Mouse (Mus musculus) liver, embryonic 12.5 days (tissue): ENCODE measurements around the gene Svs1. TPM values are rescaled to one million over a fixed set of nuclear protein-coding genes. Genes with fewer than 3 reads are reported as not detected.

ENCODE experiments used
- ATAC-seq: fragments of 200-750 bp; cut with Nextera tagmentation; 2 replicates; pipeline ENCODE4 v1.8.0; 2017; ENCODE audit warnings: moderate number of reproducible peaks, mild to moderate bottlenecking, moderate library complexity
- H3K27ac ChIP-seq: fragments of 300-500 bp; sonication (generic); 2 replicates; pipeline ENCODE4 v1.5.1; 2016; ENCODE audit warnings: mild to moderate bottlenecking
- H3K27me3 ChIP-seq: fragments of 300-500 bp; sonication (generic); replicated peaks from 2 replicates; pipeline ENCODE4 v1.6.1; 2016; ENCODE audit warnings: mild to moderate bottlenecking, moderate library complexity
- H3K36me3 ChIP-seq: fragments of 300-500 bp; sonication (generic); 2 replicates; pipeline ENCODE4 v1.6.1; 2016; ENCODE audit warnings: mild to moderate bottlenecking, moderate library complexity
- H3K4me1 ChIP-seq: fragments of 300-500 bp; sonication (generic); 2 replicates; pipeline ENCODE4 v1.6.1; 2016
- H3K4me2 ChIP-seq: fragments of 300-500 bp; sonication (generic); 2 replicates; pipeline ENCODE4 v1.6.1; 2016; ENCODE audit warnings: mild to moderate bottlenecking, moderate library complexity
- H3K4me3 ChIP-seq: fragments of 300-500 bp; sonication (generic); 2 replicates; pipeline ENCODE4 v1.5.1; 2016; ENCODE audit warnings: mild to moderate bottlenecking, moderate library complexity
- H3K9ac ChIP-seq: fragments of 300-500 bp; sonication (generic); 2 replicates; pipeline ENCODE4 v1.6.1; 2016; ENCODE audit warnings: mild to moderate bottlenecking, moderate library complexity
- H3K9me3 ChIP-seq: fragments of 300-500 bp; sonication (generic); replicated peaks from 2 replicates; pipeline ENCODE4 v1.6.1; 2016; ENCODE audit warnings: mild to moderate bottlenecking, moderate library complexity
- WGBS: fragments of 180-500 bp; shearing (Covaris S2); methylation state at CpG from one replicate; pipeline ENCODE4 v1.1.7; 2016; ENCODE audit not compliant: insufficient replicate concordance; 5-methylcytosine and 5-hydroxymethylcytosine counted together
- polyA plus RNA-seq: library from polyadenylated mRNA; unstranded; fragments of >200 nt; fragmentation: Nextera tagmentation; extraction: Ambion mirVana; gene quantifications from 2 replicates; pipeline ENCODE4 v1.2.1, GENCODE M21; 2016

Svs1 gene
- polyA plus RNA-seq, 1 experiment from 2014 or later, result not detected

GRCm38 (mm10) chr6:49036275-49037267 lies 49.9 kb downstream of the Svs1 start, which contains the start of gene Gpnmb:
Gene Gpnmb (plus strand): TSS chr6:49036546.
- no peak for ATAC-seq
- 19% methylated on average over 28 of the region's 28 CpGs for whole genome bisulfite sequencing
- H3K4me3 ChIP-seq, result no peak within 1 kb of the TSS

GRCm38 (mm10) chr6:49037268-49037662 lies 50.6 kb downstream of the Svs1 start:
- H3K4me2 ChIP-seq, result no peak overlapping the region
- H3K4me1 ChIP-seq, result no peaks in the 10 kb centered on the region
- no peak overlapping the region for H3K9ac ChIP-seq
- no peak overlapping the region for H3K4me3 ChIP-seq
- no peak for ATAC-seq
- H3K27ac ChIP-seq, result no peak overlapping the region
- peaks cover 39% of the 10 kb centered on the region for H3K27me3 ChIP-seq
- no peaks in the 10 kb centered on the region for H3K36me3 ChIP-seq
- H3K9me3 ChIP-seq, result no peaks in the 10 kb centered on the region
- WGBS, result 49% methylated on average over 12 of the region's 12 CpGs

More at GRCm38 (mm10) chr6:49036275-49037267, 49.9 kb downstream of the Svs1 start, which contains the start of gene Gpnmb:
- Histone ChIP-seq H3K27ac (no peak within 1 kb of the TSS), H3K9ac (no peak within 1 kb of the TSS), H3K4me1 (no peaks in the 10 kb centered on the region), H3K4me2 (peak within 1 kb of the TSS; percentile 29), H3K9me3 (no peaks in the 10 kb centered on the region), H3K27me3 (peaks cover 39% of the 10 kb centered on the region), H3K36me3 (no peaks in the 10 kb centered on the region)

- ATAC-seq, result no peak
- Histone ChIP-seq H3K9me3 (no peaks in the 10 kb centered on the region), H3K9ac (no peak overlapping the region), H3K4me1 (no peaks in the 10 kb centered on the region), H3K27me3 (peaks cover 37% of the 10 kb centered on the region), H3K4me2 (peak overlapping the region; percentile 56), H3K4me3 (peak overlapping the region; percentile 42), H3K36me3 (no peaks in the 10 kb centered on the region), H3K27ac (no peak overlapping the region)
- 13% methylated on average over 18 of the region's 18 CpGs for WGBS
Observed at GRCm38 (mm10) chr6:49039470-49040180, 53.0 kb downstream of the Svs1 start.

Other genes starting within 250 kb of the Svs1 start
- gene Gimap1, start 247.8 kb upstream of the Svs1 start, polyA plus RNA-seq, result 10.9 and 11.9 TPM in 2 replicates
- gene Gimap5, start 240.7 kb upstream of the Svs1 start, polyA plus RNA-seq, result 3.0 and 3.7 TPM in 2 replicates
- gene Gimap3, start 216.0 kb upstream of the Svs1 start, polyA plus RNA-seq, result not detected in 2 replicates
- gene Tmem176a, start 145.9 kb upstream of the Svs1 start, polyA plus RNA-seq, result 48.3 and 53.2 TPM in 2 replicates
- 92.9 and 93.2 TPM in 2 replicates for gene Tmem176b, start 145.4 kb upstream of the Svs1 start, polyA plus RNA-seq
- gene Aoc1, start 114.0 kb upstream of the Svs1 start, polyA plus RNA-seq, result not detected in 2 replicates
- not detected in 2 replicates for gene 1600015I10Rik, start 57.0 kb upstream of the Svs1 start, polyA plus RNA-seq
- not detected in 2 replicates for gene Doxl2, start 11.9 kb upstream of the Svs1 start, polyA plus RNA-seq
- gene Gpnmb, start 49.7 kb downstream of the Svs1 start, polyA plus RNA-seq, result 0.17 and 0.36 TPM in 2 replicates
- 47.9 and 52.9 TPM in 2 replicates for gene Malsu1, start 86.9 kb downstream of the Svs1 start, polyA plus RNA-seq
- gene Igf2bp3, start 228.1 kb downstream of the Svs1 start, polyA plus RNA-seq, result 32.0 and 33.7 TPM in 2 replicates